Mouse (Mus musculus) hindbrain, embryonic 12.5 days (tissue): Measurements from ENCODE around the gene Ube2q2. TPM values are rescaled to one million over a fixed set of nuclear protein-coding genes. Genes with fewer than 3 reads are reported as not detected.
"Not testable (repeated sequence)": the region's sequence is repeated elsewhere in the genome, so short reads cannot be mapped to it uniquely, and the experiment has no call there.

ENCODE experiments used
- ATAC-seq: fragments of 200-750 bp; cut with Nextera tagmentation; 2 replicates; pipeline ENCODE4 v1.8.0; 2017; ENCODE audit warnings: moderate TSS enrichment; ENCODE audit not compliant: low FRiP score
- H3K27ac ChIP-seq: fragments of 300-500 bp; sonication (generic); 2 replicates; pipeline ENCODE4 v1.5.1; 2016; ENCODE audit warnings: mild to moderate bottlenecking
- H3K27me3 ChIP-seq: fragments of 300-500 bp; sonication (generic); 2 replicates; pipeline ENCODE4 v1.6.1; 2016; ENCODE audit warnings: mild to moderate bottlenecking
- H3K36me3 ChIP-seq: fragments of 300-500 bp; sonication (generic); 2 replicates; pipeline ENCODE4 v1.6.1; 2016; ENCODE audit warnings: mild to moderate bottlenecking
- H3K4me1 ChIP-seq: fragments of 300-500 bp; sonication (generic); 2 replicates; pipeline ENCODE4 v1.6.1; 2016
- H3K4me2 ChIP-seq: fragments of 300-500 bp; sonication (generic); replicated peaks from 2 replicates; pipeline ENCODE4 v1.6.1; 2016; ENCODE audit warnings: mild to moderate bottlenecking
- H3K4me3 ChIP-seq: fragments of 300-500 bp; sonication (generic); 2 replicates; pipeline ENCODE4 v1.5.1; 2016; ENCODE audit warnings: mild to moderate bottlenecking
- H3K9ac ChIP-seq: fragments of 300-500 bp; sonication (generic); 2 replicates; pipeline ENCODE4 v1.6.1; 2016; ENCODE audit warnings: mild to moderate bottlenecking, moderate library complexity
- H3K9me3 ChIP-seq: fragments of 300-500 bp; sonication (generic); replicated peaks from 2 replicates; pipeline ENCODE4 v1.6.1; 2016; ENCODE audit warnings: mild to moderate bottlenecking
- WGBS: fragments of 180-500 bp; shearing (Covaris S2); methylation state at CpG from one replicate; pipeline ENCODE4 v1.1.7; 2016; 5-methylcytosine and 5-hydroxymethylcytosine counted together
- polyA plus RNA-seq: library from polyadenylated mRNA; unstranded; fragments of >200 nt; fragmentation: Nextera tagmentation; extraction: Ambion mirVana; gene quantifications from 2 replicates; pipeline ENCODE4 v1.2.1, GENCODE M21; 2016

Gene Ube2q2
- polyA plus RNA-seq, 1 experiment from 2014 or later = 53.4 TPM

DNA sequence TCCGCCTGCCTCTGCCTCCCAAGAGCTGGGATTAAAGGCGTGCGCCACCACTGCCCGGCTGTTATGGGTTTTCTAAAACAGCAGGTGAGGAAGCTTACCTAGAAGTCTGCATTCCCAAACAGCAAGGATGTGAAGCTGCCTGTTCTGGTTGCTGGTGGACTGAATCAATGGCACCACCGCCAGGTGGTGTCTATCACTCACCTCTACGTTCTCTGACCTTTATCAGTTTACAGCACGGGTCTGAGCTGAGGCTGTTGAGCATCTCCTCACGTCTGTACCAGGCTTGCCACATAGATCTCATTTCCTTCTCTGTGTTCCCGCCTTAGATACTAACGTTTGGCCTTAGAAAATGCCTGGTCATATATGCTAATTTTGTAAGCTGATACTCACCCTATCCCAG, 80.4 kb downstream of the Ube2q2 start:
- Histone ChIP-seq H3K9me3 (no peaks in the 10 kb centered on the region), H3K4me1 (no peaks in the 10 kb centered on the region), H3K27me3 (no peaks in the 10 kb centered on the region), H3K36me3 (peaks cover 13% of the 10 kb centered on the region), H3K27ac (no peak overlapping the region), H3K4me3 (no peak overlapping the region), H3K4me2 (no peak overlapping the region), H3K9ac (no peak overlapping the region)
- ATAC-seq = no peak
- WGBS = 77% methylated on average over 10 of the region's 10 CpGs

DNA sequence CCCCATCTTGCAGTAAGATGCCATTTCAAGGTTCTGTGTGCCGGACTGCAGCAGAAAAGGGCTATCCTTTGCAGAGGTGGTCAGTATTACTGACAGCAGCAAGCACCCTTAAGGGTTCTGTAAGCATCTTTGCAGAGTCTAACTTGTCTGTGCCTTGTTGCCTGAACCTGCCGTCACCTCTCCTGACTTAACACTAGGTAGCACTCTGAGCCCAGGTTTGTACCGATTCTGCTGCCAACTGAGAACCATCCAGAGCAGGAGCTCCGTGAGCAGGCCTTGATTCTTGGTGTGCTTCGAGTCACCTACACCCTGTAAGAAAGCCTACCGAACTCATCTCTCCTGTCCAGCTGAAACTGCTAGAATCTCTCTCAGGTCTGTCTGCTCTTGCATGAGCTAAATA, 82.9 kb downstream of the Ube2q2 start:
- Histone ChIP-seq H3K4me1 (no peaks in the 10 kb centered on the region), H3K36me3 (no peaks in the 10 kb centered on the region), H3K4me2 (no peak overlapping the region), H3K4me3 (no peak overlapping the region), H3K9ac (no peak overlapping the region), H3K9me3 (no peaks in the 10 kb centered on the region), H3K27me3 (no peaks in the 10 kb centered on the region), H3K27ac (no peak overlapping the region)
- WGBS = 71% methylated on average over 6 of the region's 6 CpGs
- no peak for ATAC-seq

DNA sequence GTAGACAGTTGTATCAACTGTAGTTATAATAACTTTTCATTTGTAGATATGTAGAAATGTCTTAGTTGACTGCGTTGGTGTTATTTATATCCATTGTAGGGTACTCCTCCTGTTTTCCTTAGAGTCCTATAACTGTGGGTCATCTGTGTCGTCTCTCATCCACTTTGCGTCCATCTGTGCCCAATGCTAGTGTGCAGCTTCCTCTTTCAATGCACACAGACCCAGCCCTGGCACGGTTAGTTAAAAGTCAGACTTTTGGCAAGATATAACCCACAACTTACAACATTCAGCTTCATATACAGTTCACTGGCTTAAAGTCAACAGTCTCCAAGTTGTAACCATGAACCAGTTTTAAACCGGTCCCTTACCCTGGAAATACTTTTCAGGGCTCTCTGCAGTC, 83.5 kb downstream of the Ube2q2 start:
- 91% methylated on average over 5 of the region's 5 CpGs for WGBS
- Histone ChIP-seq H3K27me3 (no peaks in the 10 kb centered on the region), H3K27ac (no peak overlapping the region), H3K4me3 (no peak overlapping the region), H3K4me1 (no peaks in the 10 kb centered on the region), H3K9me3 (no peaks in the 10 kb centered on the region), H3K9ac (no peak overlapping the region), H3K36me3 (no peaks in the 10 kb centered on the region), H3K4me2 (no peak overlapping the region)
- no peak for ATAC-seq

DNA sequence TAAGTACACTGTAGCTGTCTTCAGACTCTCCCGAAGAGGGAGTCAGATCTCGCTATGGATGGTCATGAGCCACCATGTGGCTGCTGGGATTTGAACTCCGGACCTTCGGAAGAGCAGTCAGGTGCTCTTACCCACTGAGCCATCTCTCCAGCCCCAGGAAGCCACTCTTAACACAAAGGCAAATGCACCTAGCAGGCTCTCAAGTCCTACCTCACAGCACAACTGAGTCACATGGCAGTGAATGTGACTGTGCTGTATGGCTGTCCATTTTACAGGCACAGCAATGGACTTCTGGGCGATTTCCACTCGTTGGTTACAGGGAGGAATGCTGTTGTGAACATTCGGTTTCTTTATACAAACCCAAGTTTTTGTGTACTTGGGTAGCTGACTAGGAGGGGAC, 83.9 kb downstream of the Ube2q2 start:
- no peak overlapping the region for H3K4me3 ChIP-seq

DNA sequence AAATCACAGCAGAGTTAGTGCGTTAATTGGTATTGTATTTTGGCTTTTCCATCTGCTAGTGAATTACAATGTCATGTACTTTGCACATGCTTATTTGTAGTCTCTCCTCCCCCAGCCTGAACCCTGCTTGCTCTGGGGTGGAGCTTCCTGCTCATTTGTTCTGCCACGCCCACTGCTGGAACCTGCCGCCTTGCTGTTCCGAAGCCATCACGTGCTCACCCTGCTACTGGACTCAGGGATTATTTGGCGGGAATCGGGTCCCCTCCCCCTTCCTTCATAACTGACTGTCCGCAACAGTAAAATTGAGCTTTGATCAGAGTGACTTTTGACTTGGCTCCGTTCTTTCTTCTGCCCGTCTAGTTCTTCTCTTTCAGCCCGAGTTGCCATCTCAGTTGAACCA, 84.4 kb downstream of the Ube2q2 start:
- WGBS = 75% methylated on average over 11 of the region's 11 CpGs
- not testable (repeated sequence) for H3K27me3 ChIP-seq, H3K36me3 ChIP-seq, ATAC-seq, H3K4me3 ChIP-seq, H3K27ac ChIP-seq, H3K9me3 ChIP-seq, H3K4me2 ChIP-seq, H3K9ac ChIP-seq, H3K4me1 ChIP-seq

More for the DNA sequence above, 83.9 kb downstream of the Ube2q2 start:
- Histone ChIP-seq H3K9me3 (no peaks in the 10 kb centered on the region), H3K4me1 (no peaks in the 10 kb centered on the region), H3K36me3 (no peaks in the 10 kb centered on the region), H3K27me3 (no peaks in the 10 kb centered on the region), H3K27ac (no peak overlapping the region), H3K9ac (no peak overlapping the region), H3K4me2 (no peak overlapping the region)
- no peak for ATAC-seq
- 89% methylated on average over 7 of the region's 7 CpGs for WGBS

DNA sequence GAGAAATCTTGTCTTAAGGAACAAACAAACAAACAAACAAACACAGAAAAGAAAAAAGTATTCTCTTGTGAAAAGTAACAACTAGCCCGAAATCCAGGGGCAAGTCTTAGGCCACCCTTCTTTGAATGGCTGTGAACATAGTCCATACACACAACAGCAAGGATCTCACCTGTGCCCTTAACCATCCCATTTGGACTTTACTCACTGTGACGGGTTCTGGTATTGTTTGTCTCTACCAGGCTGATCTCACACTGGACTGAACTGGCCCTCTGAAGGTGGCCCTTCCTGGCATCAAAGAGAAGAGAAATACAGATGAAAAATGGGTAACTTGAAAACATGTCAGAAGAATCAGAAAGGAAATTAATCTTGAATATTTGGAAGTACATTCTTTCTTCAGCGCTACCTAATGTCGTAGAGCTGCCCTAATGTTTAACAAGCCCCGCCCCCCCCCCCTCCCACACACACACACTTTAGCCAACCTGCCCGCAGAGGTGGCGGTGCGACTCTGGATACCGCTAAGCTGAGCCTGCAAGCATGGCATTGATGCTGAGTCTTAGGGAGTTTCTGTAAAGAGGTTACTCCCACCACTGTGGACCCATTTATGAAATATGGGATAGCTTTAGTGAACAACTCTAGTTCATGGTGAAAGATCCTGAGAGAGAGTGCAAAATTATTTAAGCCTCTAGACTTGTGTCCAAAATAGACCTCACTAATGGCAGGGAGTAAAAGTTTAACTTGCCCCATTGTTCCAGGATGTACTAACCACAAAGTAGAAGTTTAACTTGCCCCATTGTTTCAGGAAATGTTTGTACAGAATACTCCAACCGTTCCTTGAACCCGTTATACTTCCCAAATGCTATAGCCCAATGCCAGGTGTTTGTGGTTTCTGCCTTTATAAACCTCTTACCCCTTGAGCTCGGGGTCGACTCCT, 87.8 kb downstream of the Ube2q2 start:
- H3K4me3 ChIP-seq = no peak overlapping the region
- no peaks in the 10 kb centered on the region for H3K27me3 ChIP-seq
- H3K9ac ChIP-seq = no peak overlapping the region
- no peak overlapping the region for H3K27ac ChIP-seq
- no peaks in the 10 kb centered on the region for H3K9me3 ChIP-seq
- H3K4me2 ChIP-seq = no peak overlapping the region
- no peaks in the 10 kb centered on the region for H3K4me1 ChIP-seq
- WGBS = 69% methylated on average over 13 of the region's 13 CpGs
- no peak for ATAC-seq
- no peaks in the 10 kb centered on the region for H3K36me3 ChIP-seq

DNA sequence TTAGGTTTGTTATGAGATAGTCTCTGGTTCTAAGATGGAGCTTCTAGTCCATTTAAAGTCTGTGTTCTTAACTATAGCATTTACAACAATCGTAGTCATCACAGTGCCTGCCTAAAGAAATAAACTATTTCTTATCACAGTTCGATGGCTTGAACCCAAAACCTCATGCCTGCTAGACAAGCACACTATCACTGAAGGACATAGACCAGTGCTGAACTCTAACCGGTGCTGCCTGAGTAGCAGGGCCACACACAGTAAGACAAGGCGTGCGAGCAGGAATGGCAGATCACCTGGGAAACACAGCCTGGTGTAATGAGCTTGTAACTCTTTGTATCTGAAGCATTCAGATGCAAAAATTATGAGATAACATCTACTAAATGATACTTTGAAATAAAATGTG, 92.2 kb downstream of the Ube2q2 start:
- Histone ChIP-seq H3K27me3 (no peaks in the 10 kb centered on the region), H3K27ac (no peak overlapping the region), H3K4me3 (no peak overlapping the region), H3K4me1 (no peaks in the 10 kb centered on the region), H3K36me3 (no peaks in the 10 kb centered on the region), H3K9ac (no peak overlapping the region), H3K4me2 (no peak overlapping the region), H3K9me3 (no peaks in the 10 kb centered on the region)
- WGBS = 91% methylated on average over 5 of the region's 5 CpGs
- ATAC-seq = no peak

DNA sequence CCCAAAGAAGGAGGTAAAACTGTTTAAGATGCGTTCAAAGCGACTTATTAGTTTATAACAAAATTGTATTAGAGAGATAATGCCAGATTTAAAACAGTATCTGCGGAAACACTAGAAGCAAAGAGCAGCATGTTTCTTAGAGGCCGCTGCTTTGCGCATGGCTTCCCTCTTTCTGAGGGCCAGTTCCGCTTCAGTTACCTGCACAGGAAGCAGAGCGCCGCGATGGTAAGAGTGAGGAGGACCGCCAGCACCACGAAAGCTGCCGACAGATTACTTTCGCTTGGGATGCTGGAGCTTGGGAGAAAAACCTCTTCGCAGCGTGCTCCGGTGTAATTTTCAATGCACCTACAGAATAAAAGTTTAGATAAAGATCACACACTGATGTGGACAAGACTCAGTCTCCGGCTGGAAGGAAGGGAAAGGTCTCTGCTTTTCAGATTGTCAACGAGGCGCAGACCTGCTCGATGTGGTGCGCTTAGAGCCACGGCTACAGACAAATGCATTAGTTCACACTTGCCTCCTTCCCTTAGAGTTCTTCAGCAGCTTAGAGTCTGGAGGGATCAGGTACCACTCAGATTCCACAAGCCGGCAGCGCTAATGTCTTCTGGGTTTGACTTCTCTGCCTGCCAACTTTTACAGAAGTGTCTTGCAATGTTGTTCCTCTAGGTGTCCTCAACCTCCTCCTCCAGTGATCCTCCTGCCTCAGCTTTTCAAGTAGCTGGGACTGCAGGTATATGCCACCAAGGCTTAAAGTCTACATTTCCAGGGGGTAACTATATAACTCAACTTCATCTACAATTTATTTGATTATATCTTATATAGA, 93.4 kb downstream of the Ube2q2 start:
- 48% methylated on average over 24 of the region's 24 CpGs for WGBS
- Histone ChIP-seq H3K9me3 (no peaks in the 10 kb centered on the region), H3K4me3 (peak overlapping the region; percentile 21; the same call in 1 of the 2 replicates)

DNA sequence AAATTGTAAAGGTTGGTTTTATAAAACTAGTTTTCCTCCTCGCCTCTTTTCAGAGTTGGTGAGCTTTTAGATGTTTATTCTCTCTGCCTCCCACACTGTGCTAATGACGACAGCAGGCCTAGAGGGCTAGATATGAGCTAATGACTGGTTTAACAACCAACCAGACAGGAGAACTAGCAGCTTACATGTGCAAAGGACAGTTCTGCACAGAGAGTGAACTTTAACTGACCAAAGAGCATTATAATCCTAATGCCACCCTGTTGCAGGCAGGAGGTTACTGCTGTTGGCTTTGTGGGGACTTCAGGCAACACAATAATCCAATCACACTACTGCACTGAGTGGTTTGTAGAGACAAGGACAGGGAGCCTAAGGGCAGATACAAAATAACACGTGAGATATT, 94.6 kb downstream of the Ube2q2 start:
- Histone ChIP-seq H3K4me1 (no peaks in the 10 kb centered on the region), H3K9me3 (no peaks in the 10 kb centered on the region), H3K27me3 (no peaks in the 10 kb centered on the region), H3K4me3 (no peak overlapping the region), H3K9ac (no peak overlapping the region), H3K4me2 (no peak overlapping the region), H3K27ac (no peak overlapping the region), H3K36me3 (no peaks in the 10 kb centered on the region)
- WGBS = 81% methylated on average over 3 of the region's 3 CpGs
- no peak for ATAC-seq

More for the DNA sequence above, 93.4 kb downstream of the Ube2q2 start:
- Histone ChIP-seq H3K27me3 (no peaks in the 10 kb centered on the region), H3K27ac (no peak overlapping the region), H3K9ac (no peak overlapping the region), H3K36me3 (no peaks in the 10 kb centered on the region), H3K4me1 (no peaks in the 10 kb centered on the region), H3K4me2 (peak overlapping the region; percentile 41)
- no peak for ATAC-seq

DNA sequence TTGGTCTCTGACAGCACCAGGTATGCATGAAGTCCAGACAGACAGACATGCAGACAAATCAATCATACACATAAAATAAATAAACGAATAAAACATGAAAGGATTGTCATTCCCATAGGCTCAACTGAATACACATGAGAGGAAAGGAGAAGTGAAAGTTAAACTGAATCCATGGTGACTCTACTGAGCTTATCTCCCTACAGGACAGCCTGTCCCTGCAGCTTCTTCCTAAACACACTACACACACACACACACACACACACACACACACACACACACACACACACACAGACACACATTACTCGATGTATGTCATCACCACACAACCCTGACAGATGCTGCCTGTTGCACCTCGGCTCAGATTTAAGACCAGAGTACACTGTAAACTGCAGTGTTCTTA, 95.4 kb downstream of the Ube2q2 start:
- no peaks in the 10 kb centered on the region for H3K27me3 ChIP-seq
- ATAC-seq = no peak
- H3K4me3 ChIP-seq = no peak overlapping the region
- WGBS = 80% methylated on average over 3 of the region's 3 CpGs
- no peaks in the 10 kb centered on the region for H3K4me1 ChIP-seq
- H3K27ac ChIP-seq = no peak overlapping the region
- no peaks in the 10 kb centered on the region for H3K36me3 ChIP-seq
- H3K9me3 ChIP-seq = no peaks in the 10 kb centered on the region
- H3K4me2 ChIP-seq = no peak overlapping the region
- H3K9ac ChIP-seq = no peak overlapping the region

DNA sequence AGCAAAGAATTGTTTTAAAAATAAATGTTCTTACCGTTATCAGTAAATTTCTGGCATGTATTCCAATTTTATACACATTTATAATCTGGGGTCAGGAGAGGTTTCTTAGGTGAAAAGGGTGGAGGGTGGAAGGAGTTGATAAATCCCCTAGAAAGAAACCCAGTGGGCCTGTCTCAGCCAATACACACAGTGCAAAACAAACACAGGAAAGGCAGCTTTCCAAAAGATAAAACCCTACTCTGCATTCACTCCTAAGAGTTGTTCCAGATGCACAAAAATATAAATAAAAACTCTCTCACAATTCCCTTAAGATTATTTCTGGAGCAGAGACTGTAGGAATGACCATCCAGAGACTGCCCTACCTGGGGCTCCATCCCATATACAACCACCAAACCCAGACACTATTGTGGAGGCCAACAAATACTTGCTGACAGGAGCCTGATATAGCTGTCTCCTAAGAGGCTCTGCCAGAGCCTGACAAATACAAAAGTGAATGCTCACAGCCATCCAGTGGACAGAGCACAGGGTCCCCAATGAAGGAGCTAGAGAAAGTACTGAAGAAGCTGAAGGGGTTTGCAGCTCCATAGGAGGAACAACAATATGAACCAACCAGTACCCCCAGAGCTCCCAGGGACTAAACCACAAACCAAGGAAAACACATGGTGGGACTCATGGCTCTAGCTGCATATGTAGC, 96.5 kb downstream of the Ube2q2 start:
- H3K27ac ChIP-seq, H3K9me3 ChIP-seq, H3K4me3 ChIP-seq, H3K9ac ChIP-seq, H3K4me2 ChIP-seq, H3K27me3 ChIP-seq, H3K36me3 ChIP-seq, ATAC-seq, H3K4me1 ChIP-seq: not testable (repeated sequence)
- 100% methylated on average over 1 of the region's 1 CpGs for WGBS

DNA sequence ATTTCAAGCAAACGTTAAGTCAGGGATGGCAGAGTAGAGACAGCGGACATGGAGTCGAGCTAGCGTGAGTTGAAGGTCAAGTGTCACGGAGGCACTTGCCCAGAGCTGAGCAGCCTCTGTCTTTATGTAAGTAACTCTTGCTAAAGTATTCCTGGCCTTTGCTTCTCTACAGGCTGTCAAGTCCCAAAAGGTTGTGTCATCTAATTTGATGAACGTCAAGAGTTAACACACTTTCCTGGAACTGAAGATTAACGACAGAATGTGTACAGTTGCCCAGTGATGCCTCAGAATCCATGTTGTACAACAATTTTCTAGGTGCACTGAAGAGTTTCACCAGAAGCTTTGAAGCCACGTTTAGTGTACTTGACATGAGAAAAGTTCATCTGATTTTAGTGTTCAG, 97.8 kb downstream of the Ube2q2 start:
- Histone ChIP-seq H3K4me1 (no peaks in the 10 kb centered on the region), H3K27ac (no peak overlapping the region), H3K4me3 (no peak overlapping the region), H3K36me3 (no peaks in the 10 kb centered on the region), H3K9ac (no peak overlapping the region), H3K27me3 (no peaks in the 10 kb centered on the region), H3K9me3 (no peaks in the 10 kb centered on the region), H3K4me2 (no peak overlapping the region)
- 74% methylated on average over 8 of the region's 8 CpGs for WGBS
- ATAC-seq = no peak
